Mouse (Mus musculus) CD8-positive naive resting alpha-beta T cell, adult 2 months (primary cell): ENCODE results near the gene Tmem210.

Experiments
- DNase-seq, 2 experiments: peaks; one replicate each; pipeline ENCODE4 v3.0.0; 2022; ENCODE audit warnings: low read depth in 2 of 2, low spot score in 2 of 2

The Tmem210 gene

GRCm38 (mm10) chr2:25292856-25293255, 4.9 kb downstream of the Tmem210 start:
- DNase-seq, result peak; percentile 64 to 70

- DNase-seq, result no peak
These were observed 5.8 kb downstream of the Tmem210 start for GRCm38 (mm10) chr2:25293706-25294105.

GRCm38 (mm10) chr2:25297093-25297492, 9.1 kb downstream of the Tmem210 start:
- DNase-seq, result no peak

GRCm38 (mm10) chr2:25298046-25298445, 10.1 kb downstream of the Tmem210 start:
- DNase-seq, result no peak

DNA sequence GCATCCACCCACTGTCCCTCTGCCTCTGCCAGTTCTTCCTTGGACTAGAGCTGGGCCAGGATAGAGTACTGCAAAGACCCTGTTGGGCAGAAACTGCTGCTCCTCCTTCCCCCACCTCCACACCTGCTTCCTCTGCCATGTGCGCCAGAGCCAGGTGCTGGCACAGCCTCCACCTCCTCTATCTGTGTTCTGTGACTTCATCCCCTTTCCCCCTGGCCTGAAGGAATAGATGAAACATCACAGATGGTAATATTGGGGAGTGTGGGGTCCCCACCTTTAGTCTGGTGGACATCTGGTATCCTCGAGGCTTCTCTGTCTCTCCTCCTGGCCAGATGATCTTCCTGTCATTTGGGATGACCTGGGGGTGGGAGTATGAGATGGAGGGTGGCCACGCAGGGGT, 15.5 kb downstream of the Tmem210 start:
- DNase-seq, result no peak

- DNase-seq, result no peak
These were observed 16.1 kb downstream of the Tmem210 start for GRCm38 (mm10) chr2:25303931-25304656.

- no peak for DNase-seq
These were observed 17.0 kb downstream of the Tmem210 start for GRCm38 (mm10) chr2:25304657-25305541.

DNA sequence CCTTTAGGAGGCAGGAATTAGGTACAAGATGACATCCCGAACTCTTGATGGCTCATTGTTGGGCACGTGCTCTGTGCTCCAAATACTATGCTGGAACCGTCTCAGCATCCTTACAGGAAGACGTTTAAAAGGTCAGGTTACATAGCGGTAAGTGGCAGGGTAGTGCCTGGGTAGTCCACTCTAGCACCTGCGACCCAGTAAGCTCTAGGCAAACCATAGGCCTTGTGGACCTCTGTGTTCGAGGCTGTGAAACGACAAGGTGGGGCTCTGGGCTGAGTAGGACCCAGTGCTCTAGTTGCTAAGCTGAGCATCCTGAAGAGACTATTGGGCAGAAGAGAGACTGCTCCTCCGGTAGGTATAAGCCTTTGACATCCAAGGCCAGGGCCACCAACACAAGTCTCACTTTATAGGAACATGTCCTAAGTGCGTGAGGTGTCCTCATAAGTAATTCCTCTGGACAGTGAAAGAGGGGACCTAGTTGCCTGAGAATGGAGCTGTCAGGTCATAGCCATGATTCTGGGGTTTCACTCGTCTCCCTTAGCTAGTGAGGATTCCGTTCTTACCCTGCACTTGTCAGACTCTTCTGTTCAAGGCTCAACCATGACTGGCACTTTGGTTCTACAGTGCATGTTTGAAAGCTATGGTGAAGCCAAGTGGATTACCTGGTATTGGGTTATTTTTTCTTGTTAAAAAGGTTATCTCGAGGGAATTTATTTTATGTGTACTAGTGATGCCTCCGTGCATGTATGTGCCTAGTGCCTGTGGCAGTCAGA, 17.8 kb downstream of the Tmem210 start:
- no peak for DNase-seq

- no peak for DNase-seq
These were observed 22.2 kb downstream of the Tmem210 start for GRCm38 (mm10) chr2:25310180-25310579.

- DNase-seq, result no peak
These were observed 23.0 kb downstream of the Tmem210 start for GRCm38 (mm10) chr2:25310969-25311368.

DNA sequence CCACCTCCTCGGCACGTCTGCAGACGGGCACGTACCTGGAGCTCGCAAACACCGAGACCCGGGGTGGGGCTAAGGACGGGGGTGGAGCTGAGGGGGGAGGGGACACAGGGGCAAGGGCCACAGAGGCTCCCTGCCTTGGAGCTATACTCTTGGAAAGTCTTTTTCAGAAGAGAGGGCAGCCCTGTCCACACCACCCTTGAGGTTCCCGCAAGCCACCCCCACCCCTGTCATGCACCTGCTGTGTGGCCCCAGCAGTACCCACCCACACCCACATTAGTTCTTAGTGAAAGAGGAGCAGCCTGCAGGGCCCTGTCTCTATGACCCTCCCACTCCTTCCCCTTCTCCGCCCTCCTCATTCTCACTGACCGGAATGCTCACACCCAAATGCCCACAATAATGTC, 23.5 kb downstream of the Tmem210 start:
- no peak for DNase-seq

DNA sequence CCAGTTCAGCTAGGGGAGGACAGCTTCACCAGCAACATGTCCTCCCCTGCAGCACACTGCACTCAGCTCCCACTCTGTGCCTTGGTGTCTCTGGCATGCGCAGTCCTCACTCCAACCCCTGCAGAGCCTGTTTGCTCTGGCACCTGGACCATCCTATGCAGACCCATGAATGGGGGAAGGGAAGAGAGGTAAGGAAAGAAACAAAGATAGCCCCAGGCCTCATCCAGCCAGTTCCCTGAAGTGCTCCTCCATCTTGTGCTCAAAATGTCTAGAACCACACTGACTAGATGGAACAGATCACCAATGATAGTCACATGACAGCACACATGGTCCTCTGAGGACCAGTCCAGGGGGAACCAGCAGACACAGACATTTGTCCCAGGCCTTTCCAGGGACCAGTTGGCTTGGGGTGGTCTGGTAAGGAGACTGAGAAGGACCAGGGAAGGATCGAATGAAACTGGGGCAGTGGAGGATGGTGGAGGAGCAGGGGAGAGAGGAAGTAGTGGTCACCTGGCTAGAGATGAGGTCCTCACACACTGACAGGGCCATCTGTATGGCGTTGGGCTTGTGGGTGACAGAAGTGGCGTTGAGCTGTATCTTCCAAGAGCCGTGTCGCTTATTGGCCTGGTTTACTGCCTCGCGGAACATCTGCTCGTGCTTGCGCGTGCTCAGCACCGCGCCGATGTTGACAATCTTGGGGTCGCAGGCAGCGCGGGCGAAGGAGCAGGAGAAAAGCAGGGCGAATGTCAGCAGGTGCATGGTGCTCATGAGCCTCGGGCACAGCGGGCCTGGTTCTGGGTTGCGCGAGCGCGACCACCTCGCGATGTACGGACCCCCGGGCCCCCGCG, 30.4 kb downstream of the Tmem210 start:
- DNase-seq, result no peak

DNA sequence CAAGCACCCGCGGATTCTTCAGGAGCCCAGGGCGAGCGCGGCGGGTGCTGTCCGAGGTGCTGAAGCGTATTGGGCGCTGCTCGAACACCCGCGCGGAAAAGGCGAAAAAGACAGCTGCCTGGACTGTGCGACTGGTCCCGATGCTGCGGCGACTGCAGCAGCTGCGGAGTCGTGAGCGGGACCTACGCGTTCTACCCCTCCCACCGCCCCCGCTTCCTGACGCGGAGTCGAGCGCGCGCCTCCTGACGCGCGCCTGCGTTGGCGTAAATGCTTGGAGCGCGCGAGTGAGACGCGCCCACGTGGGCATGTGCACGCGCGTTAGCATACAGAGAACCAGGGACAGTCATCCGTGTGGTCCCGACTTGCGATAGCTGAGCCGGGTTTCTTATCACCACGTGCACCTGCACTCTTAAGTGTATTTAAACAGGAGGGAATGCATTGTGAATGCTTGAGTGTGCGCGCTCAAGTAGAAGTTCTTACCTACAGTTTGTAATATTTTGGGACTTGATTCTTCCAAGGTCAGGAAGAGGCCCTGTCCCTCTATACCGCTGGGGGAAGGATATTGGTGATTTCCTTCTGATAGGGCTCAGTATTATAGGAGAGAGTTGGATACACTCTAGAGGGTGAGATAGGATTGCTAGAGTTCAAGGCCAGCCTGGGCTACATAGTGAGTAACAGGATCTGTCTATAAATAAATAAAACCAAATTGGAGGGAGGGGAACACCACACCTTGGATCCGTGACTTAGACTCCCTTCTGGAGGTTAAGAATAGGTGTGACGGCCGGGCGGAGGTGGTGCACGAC, 31.2 kb downstream of the Tmem210 start, which contains the start of gene Grin1:
Grin1 (minus strand) TSS at position 217 of the 803 bp plus-strand sequence.
- DNase-seq, result peak in 1 of 2 experiments; percentile 17

DNA sequence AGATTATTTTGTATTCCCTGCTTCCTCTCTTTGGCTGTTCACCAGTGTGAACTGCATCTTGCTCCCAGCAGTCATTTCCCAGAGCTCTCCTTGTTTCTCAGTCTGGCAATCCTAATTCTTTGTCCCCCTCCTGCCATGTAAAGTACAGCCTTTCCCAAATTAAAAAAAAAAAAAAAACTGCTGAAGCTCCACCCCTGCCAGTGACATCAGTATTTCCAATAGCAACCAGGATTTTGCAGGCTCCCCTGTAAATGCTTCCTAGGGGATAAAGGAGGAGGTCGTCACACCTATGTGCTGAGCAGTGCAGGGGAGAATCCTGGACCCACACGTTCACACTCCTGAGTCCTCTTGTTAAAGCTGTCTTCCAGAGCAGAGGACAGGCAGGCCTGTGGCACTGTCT, 32.1 kb downstream of the Tmem210 start:
- no peak for DNase-seq

DNA sequence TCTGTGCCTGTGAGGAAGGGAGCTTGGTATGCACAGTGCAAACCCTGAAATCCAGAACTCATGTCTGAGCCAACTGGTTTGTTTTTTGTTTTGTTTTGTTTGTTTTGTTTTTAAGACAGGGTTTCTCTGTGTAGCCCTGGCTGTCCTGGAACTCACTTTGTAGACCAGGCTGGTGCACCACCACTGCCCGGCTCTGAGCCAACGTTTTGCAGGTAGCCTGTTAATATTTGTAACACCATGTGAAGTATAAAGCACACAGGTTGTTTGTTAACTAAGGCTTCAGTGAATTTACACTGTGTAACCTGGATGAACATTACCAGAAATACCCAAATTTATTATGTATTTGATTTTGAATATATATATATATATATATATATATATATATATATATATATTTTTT, 38.1 kb downstream of the Tmem210 start:
- DNase-seq, result no peak

DNA sequence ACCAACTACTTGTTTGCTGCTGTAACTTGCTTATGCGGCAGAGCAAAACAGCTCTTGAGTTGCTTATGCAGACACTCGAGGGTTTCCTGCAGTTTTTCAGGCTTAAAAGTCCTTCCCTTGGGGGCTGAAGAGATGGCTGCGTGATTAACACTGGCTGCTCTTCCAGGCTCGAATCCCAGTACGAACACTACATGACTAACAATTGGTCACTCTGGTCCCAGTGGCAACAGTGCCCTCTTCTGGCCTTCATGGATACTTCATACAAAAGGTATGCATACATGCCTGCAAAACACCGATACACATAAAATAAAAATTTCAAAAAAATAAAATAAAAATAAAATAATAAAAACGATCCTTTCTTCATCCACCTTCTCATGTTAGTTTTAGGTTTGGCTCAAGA, 40.5 kb downstream of the Tmem210 start:
- no peak for DNase-seq

- DNase-seq, result no peak
These were observed 43.5 kb downstream of the Tmem210 start for GRCm38 (mm10) chr2:25331470-25331869.

GRCm38 (mm10) chr2:25332286-25333160, 44.6 kb downstream of the Tmem210 start, which contains the start of gene Man1b1:
Man1b1 (plus strand) TSS chr2:25332338.
- DNase-seq, result peak; percentile 99

- no peak for DNase-seq
These were observed 45.6 kb downstream of the Tmem210 start for GRCm38 (mm10) chr2:25333569-25333968.
